Mouse (Mus musculus): ENCODE measurements around the gene H2afz.

GRCm38 (mm10) chr3:137891089-137891488 is 26.8 kb downstream of the H2afz start:
- TF ChIP-seq UBTF (IDR thresholded peaks at IDR 0.05; ENCODE audit: borderline replicate concordance, insufficient read depth, low read depth, low read length), result no peak
- no peak for TF ChIP-seq ZC3H11A (IDR thresholded peaks at IDR 0.05; ENCODE audit: low read depth, low read length)
- no peak for TF ChIP-seq MAX (IDR thresholded peaks at IDR 0.05; ENCODE audit: low read length)
- no peak for TF ChIP-seq CTCF (IDR thresholded peaks at IDR 0.05 in 2 of 3, conservative IDR thresholded peaks at IDR 0.05 in 1 of 3; ENCODE audit: control insufficient read depth in 1 of 3, insufficient read depth in 1 of 3, low read depth in 2 of 3, low read length in 3 of 3, poor library complexity in 1 of 3, severe bottlenecking in 1 of 3)
- TF ChIP-seq POLR2A (IDR thresholded peaks at IDR 0.05; ENCODE audit: control insufficient read depth in 1 of 2, insufficient read depth in 1 of 2, low read depth in 1 of 2, low read length in 2 of 2, poor library complexity in 1 of 2), result no peak
- no peak for TF ChIP-seq GATA1 (IDR thresholded peaks at IDR 0.05; ENCODE audit: low read depth, low read length)
- TF ChIP-seq BHLHE40 (IDR thresholded peaks at IDR 0.05; ENCODE audit: borderline replicate concordance, low read depth, low read length), result no peak
- TF ChIP-seq EP300 (IDR thresholded peaks at IDR 0.05; ENCODE audit: low read depth in 1 of 2, low read length in 2 of 2), result no peak
- no peak for TF ChIP-seq MAFK (IDR thresholded peaks at IDR 0.05; ENCODE audit: borderline replicate concordance, low read depth, low read length)
- TF ChIP-seq ELF1 (IDR thresholded peaks at IDR 0.05; ENCODE audit: low read depth, low read length), result no peak
